Mouse (Mus musculus) lung, postnatal 0 days (tissue): ENCODE measurements around the gene Senp6.

Source experiments
- CTCF ChIP-seq: IDR thresholded peaks from 2 replicates; pipeline ENCODE4 v1.5.1; 2016; ENCODE audit warnings: antibody characterized with exemption, mild to moderate bottlenecking
- EP300 ChIP-seq: IDR thresholded peaks from 2 replicates; pipeline ENCODE4 v1.6.1; 2016; ENCODE audit warnings: antibody characterized with exemption, mild to moderate bottlenecking, control low read depth

GRCm38 (mm10) chr9:80080941-80081340 lies 14.2 kb downstream of the Senp6 start:
- TF ChIP-seq EP300 (0 out of 2 replicates have a peak, but pooled peaks have one; percentile 34), CTCF (no peak)
